Mouse (Mus musculus) kidney, embryonic 14.5 days (tissue): Measurements from ENCODE around the gene Slc27a1. TPM values are rescaled to one million over a fixed set of nuclear protein-coding genes. Genes with fewer than 3 reads are reported as not detected.

ENCODE experiments used
- ATAC-seq: fragments of 200-750 bp; cut with Nextera tagmentation; 2 replicates; pipeline ENCODE4 v1.8.0; 2017; ENCODE audit warnings: moderate number of reproducible peaks, mild to moderate bottlenecking, moderate TSS enrichment, moderate library complexity; ENCODE audit not compliant: low FRiP score, low TSS enrichment
- H3K27ac ChIP-seq: fragments of 300-500 bp; sonication (generic); 2 replicates; pipeline ENCODE4 v1.5.1; 2014; ENCODE audit warnings: low read depth, mild to moderate bottlenecking, low read length, moderate library complexity, mixed read lengths
- H3K27me3 ChIP-seq: fragments of 300-500 bp; sonication (generic); 2 replicates; pipeline ENCODE4 v1.6.1; 2014; ENCODE audit warnings: mild to moderate bottlenecking, low read length; ENCODE audit not compliant: control insufficient read depth, insufficient read depth
- H3K36me3 ChIP-seq: fragments of 300-500 bp; sonication (generic); 2 replicates; pipeline ENCODE4 v1.6.1; 2014; ENCODE audit warnings: low read length, mixed read lengths; ENCODE audit not compliant: control insufficient read depth, insufficient read depth
- H3K4me1 ChIP-seq: fragments of 300-500 bp; sonication (generic); 2 replicates; pipeline ENCODE4 v1.6.1; 2014; ENCODE audit warnings: low read length, mixed read lengths; ENCODE audit not compliant: control insufficient read depth, insufficient read depth
- H3K4me2 ChIP-seq: fragments of 300-500 bp; sonication (generic); replicated peaks from 2 replicates; pipeline ENCODE4 v1.6.1; 2014; ENCODE audit warnings: low read depth, mild to moderate bottlenecking, low read length
- H3K4me3 ChIP-seq: fragments of 300-500 bp; sonication (generic); 2 replicates; pipeline ENCODE4 v1.5.1; 2014; ENCODE audit warnings: mild to moderate bottlenecking, low read length
- H3K9ac ChIP-seq: fragments of 300-500 bp; sonication (generic); 2 replicates; pipeline ENCODE4 v1.6.1; 2014; ENCODE audit warnings: low read depth, mild to moderate bottlenecking, low read length, moderate library complexity
- H3K9me3 ChIP-seq: fragments of 300-500 bp; sonication (generic); 2 replicates; pipeline ENCODE4 v1.6.1; 2016; ENCODE audit warnings: low read length; ENCODE audit not compliant: control insufficient read depth
- WGBS: fragments of 180-500 bp; shearing (Covaris S2); extraction: QIAGEN DNeasy Blood & Tissue Kit; methylation state at CpG from one replicate; pipeline ENCODE4 v1.1.7; 2014; 5-methylcytosine and 5-hydroxymethylcytosine counted together
- microRNA-seq: library from miRNA; unstranded; fragments of <30 nt; microRNA quantifications from one replicate; pipeline ENCODE4, GENCODE M21; 2016
- polyA plus RNA-seq: library from polyadenylated mRNA; unstranded; fragments of >200 nt; fragmentation: Nextera tagmentation; extraction: Ambion mirVana; gene quantifications from 2 replicates; pipeline ENCODE4 v1.2.1, GENCODE M21; 2014

Slc27a1 gene
- polyA plus RNA-seq, 1 experiment from 2014 or later = 30.9 TPM

- WGBS = 1% methylated on average over 25 of the region's 25 CpGs
- Histone ChIP-seq H3K27me3 (peaks cover 18% of the 10 kb centered on the region), H3K4me1 (peaks cover 13% of the 10 kb centered on the region), H3K9ac (peak overlapping the region; percentile 55), H3K27ac (peak overlapping the region; percentile 57; the same call in 1 of the 2 replicates), H3K9me3 (peaks cover 6% of the 10 kb centered on the region; the same call in 1 of the 2 replicates), H3K4me2 (peak overlapping the region; percentile 97), H3K36me3 (peaks cover 2% of the 10 kb centered on the region; the same call in 1 of the 2 replicates), H3K4me3 (peak overlapping the region; percentile 47)
- peak; percentile 41 for ATAC-seq
These were observed 61.1 kb downstream of the Slc27a1 start for GRCm38 (mm10) chr8:71629781-71630212.

DNA sequence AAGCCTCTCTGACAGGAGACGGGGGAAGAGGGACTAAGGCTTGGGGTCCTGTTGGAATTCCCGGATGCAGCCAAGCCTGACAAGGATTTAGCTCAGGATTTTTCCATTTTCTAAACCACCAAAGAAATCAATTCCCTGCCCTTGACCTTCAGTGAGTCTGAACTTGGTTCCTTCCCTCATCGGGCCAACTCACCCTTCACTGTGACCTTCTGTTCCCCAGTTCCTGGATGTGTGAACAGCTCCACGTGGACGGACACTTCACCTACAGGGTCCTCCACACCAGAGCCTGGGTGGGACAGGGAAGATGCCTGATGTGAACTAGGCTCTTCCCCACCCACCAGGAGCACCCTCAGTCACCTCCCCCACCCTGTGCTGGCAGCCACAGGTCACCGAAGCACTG, 62.1 kb downstream of the Slc27a1 start:
- WGBS = 74% methylated on average over 6 of the region's 6 CpGs
- H3K4me3 ChIP-seq = no peak overlapping the region
- ATAC-seq = no peak
- peaks cover 2% of the 10 kb centered on the region; the same call in 1 of the 2 replicates for H3K36me3 ChIP-seq
- H3K9me3 ChIP-seq = peaks cover 6% of the 10 kb centered on the region; the same call in 1 of the 2 replicates
- no peak overlapping the region for H3K9ac ChIP-seq
- no peak overlapping the region for H3K27ac ChIP-seq
- H3K4me2 ChIP-seq = no peak overlapping the region
- peaks cover 13% of the 10 kb centered on the region for H3K4me1 ChIP-seq
- H3K27me3 ChIP-seq = peaks cover 18% of the 10 kb centered on the region

- Histone ChIP-seq H3K9ac (no peak overlapping the region), H3K27ac (no peak overlapping the region), H3K9me3 (peaks cover 6% of the 10 kb centered on the region; the same call in 1 of the 2 replicates), H3K36me3 (no peaks in the 10 kb centered on the region), H3K27me3 (peaks cover 18% of the 10 kb centered on the region), H3K4me2 (no peak overlapping the region), H3K4me3 (no peak overlapping the region), H3K4me1 (peaks cover 13% of the 10 kb centered on the region)
- 57% methylated on average over 2 of the region's 2 CpGs for WGBS
- no peak for ATAC-seq
These were observed 63.2 kb downstream of the Slc27a1 start for GRCm38 (mm10) chr8:71631897-71632296.

DNA sequence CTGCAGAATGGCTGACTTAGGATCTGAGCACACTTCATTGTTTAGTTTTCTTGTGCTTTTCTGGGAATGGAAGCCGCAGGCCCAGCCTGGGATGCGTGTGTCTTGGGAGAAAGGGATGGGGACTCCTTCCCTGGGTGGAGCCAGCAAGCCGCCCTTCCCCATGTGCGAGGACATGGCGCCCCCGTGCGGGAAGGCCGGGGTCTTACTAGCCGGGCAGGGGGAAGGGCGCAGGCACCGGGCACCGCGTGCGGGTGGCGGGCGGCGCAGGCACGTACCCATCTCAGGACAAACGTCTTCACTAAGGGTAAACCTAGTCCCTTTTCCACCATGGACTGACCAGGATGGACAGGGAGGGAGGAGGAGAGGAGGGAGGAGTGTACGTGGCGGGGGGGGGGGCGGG, 64.5 kb downstream of the Slc27a1 start:
- Histone ChIP-seq H3K9me3 (peaks cover 6% of the 10 kb centered on the region; the same call in 1 of the 2 replicates), H3K36me3 (no peaks in the 10 kb centered on the region), H3K27ac (no peak overlapping the region), H3K4me1 (peaks cover 10% of the 10 kb centered on the region; the same call in 1 of the 2 replicates), H3K9ac (no peak overlapping the region), H3K4me2 (peak overlapping the region; percentile 21; the same call in 1 of the 2 replicates), H3K4me3 (peak overlapping the region; percentile 4; the same call in 1 of the 2 replicates), H3K27me3 (peaks cover 18% of the 10 kb centered on the region)
- 14% methylated on average over 19 of the region's 22 CpGs for WGBS
- ATAC-seq = no peak

GRCm38 (mm10) chr8:71633981-71634667, 65.4 kb downstream of the Slc27a1 start:
- H3K4me1 ChIP-seq = 0 out of 2 replicates have a peak, but pooled peaks cover 3% of the 10 kb centered on the region
- 3% methylated on average over 26 of the region's 26 CpGs for WGBS
- H3K9ac ChIP-seq = no peak overlapping the region
- no peaks in the 10 kb centered on the region for H3K36me3 ChIP-seq
- ATAC-seq = no peak
- H3K4me2 ChIP-seq = peak overlapping the region; percentile 19
- H3K4me3 ChIP-seq = no peak overlapping the region; the same call in 1 of the 2 replicates
- no peak overlapping the region for H3K27ac ChIP-seq
- H3K9me3 ChIP-seq = peaks cover 6% of the 10 kb centered on the region; the same call in 1 of the 2 replicates
- peaks cover 18% of the 10 kb centered on the region for H3K27me3 ChIP-seq

Small RNA genes lying within 50 kb of the gene (microRNA-seq; reads per million reads assigned to microRNA genes)
- not detected for gene Mir6769b

Other genes starting within 250 kb of the Slc27a1 start
- 112 and 115 TPM in 2 replicates for gene Use1, start 202.0 kb upstream of the Slc27a1 start, polyA plus RNA-seq
- gene Ocel1, start 197.6 kb upstream of the Slc27a1 start, polyA plus RNA-seq = 4.6 and 5.2 TPM in 2 replicates
- 134 and 149 TPM in 2 replicates for gene Nr2f6, start 186.9 kb upstream of the Slc27a1 start, polyA plus RNA-seq
- gene Ushbp1, start 173.1 kb upstream of the Slc27a1 start, polyA plus RNA-seq = 10.4 and 12.3 TPM in 2 replicates
- gene Babam1, start 172.0 kb upstream of the Slc27a1 start, polyA plus RNA-seq = 107 and 125 TPM in 2 replicates
- gene Ankle1, start 162.9 kb upstream of the Slc27a1 start, polyA plus RNA-seq = 28.5 and 38.2 TPM in 2 replicates
- 26.5 and 32.5 TPM in 2 replicates for gene Abhd8, start 105.2 kb upstream of the Slc27a1 start, polyA plus RNA-seq
- gene Mrpl34, start 103.9 kb upstream of the Slc27a1 start, polyA plus RNA-seq = 178 and 192 TPM in 2 replicates
- 106 and 113 TPM in 2 replicates for gene Dda1, start 99.7 kb upstream of the Slc27a1 start, polyA plus RNA-seq
- gene Ano8, start 82.9 kb upstream of the Slc27a1 start, polyA plus RNA-seq = 2.9 and 3.4 TPM in 2 replicates
- gene Gtpbp3, start 80.8 kb upstream of the Slc27a1 start, polyA plus RNA-seq = 6.6 and 8.4 TPM in 2 replicates
- 117 and 123 TPM in 2 replicates for gene Plvap, start 57.1 kb upstream of the Slc27a1 start, polyA plus RNA-seq
- 0.27 and 0.34 TPM in 2 replicates for gene Ccdc194, start 43.2 kb upstream of the Slc27a1 start, polyA plus RNA-seq
- gene Bst2, start 31.4 kb upstream of the Slc27a1 start, polyA plus RNA-seq = 8.6 and 17.1 TPM in 2 replicates
- 98.7 and 111 TPM in 2 replicates for gene Mvb12a, start 26.0 kb upstream of the Slc27a1 start, polyA plus RNA-seq
- gene Tmem221, start 10.0 kb upstream of the Slc27a1 start, polyA plus RNA-seq = 8.2 and 11.2 TPM in 2 replicates
- 0.16 and 0.27 TPM in 2 replicates for gene Nxnl1, start 2.3 kb upstream of the Slc27a1 start, polyA plus RNA-seq
- 283 and 289 TPM in 2 replicates for gene Pgls, start 23.3 kb downstream of the Slc27a1 start, polyA plus RNA-seq
- 2.7 and 3.4 TPM in 2 replicates for gene Fam129c, start 28.8 kb downstream of the Slc27a1 start, polyA plus RNA-seq
- gene Colgalt1, start 42.1 kb downstream of the Slc27a1 start, polyA plus RNA-seq = 61.4 and 76.8 TPM in 2 replicates
- gene Unc13a, start 102.9 kb downstream of the Slc27a1 start, polyA plus RNA-seq = 0.50 and 0.53 TPM in 2 replicates
- 3.0 and 5.2 TPM in 2 replicates for gene Jak3, start 107.4 kb downstream of the Slc27a1 start, polyA plus RNA-seq
- 1.2 TPM in 1 of 2 replicates, not detected in the other for gene Insl3, start 120.3 kb downstream of the Slc27a1 start, polyA plus RNA-seq
- gene B3gnt3, start 132.9 kb downstream of the Slc27a1 start, polyA plus RNA-seq = 1.1 and 1.6 TPM in 2 replicates
- 5.5 and 6.5 TPM in 2 replicates for gene Fcho1, start 156.8 kb downstream of the Slc27a1 start, polyA plus RNA-seq